Mouse (Mus musculus): ENCODE data around the gene Casz1. TPM values are rescaled to one million over a fixed set of nuclear protein-coding genes. Genes with fewer than 3 reads are reported as not detected.

Casz1 gene
- total and polyA plus RNA-seq, 3 experiments = 0.02 to 0.27 TPM; not detected in 1

GRCm38 (mm10) chr4:148878192-148878983, 74.2 kb downstream of the Casz1 start:
- H3K36me3 ChIP-seq (replicated peaks) = no peaks in the 10 kb centered on the region

GRCm38 (mm10) chr4:148878984-148879610, 74.9 kb downstream of the Casz1 start:
- peaks cover 36% of the 10 kb centered on the region for H3K27me3 ChIP-seq (ENCODE audit: insufficient read depth, low read length)
- DNase-seq (ENCODE audit: low spot score) (no peak), ATAC-seq (ENCODE audit: extremely low read depth, insufficient number of reproducible peaks, low FRiP score, poor library complexity, severe bottlenecking) (peak; percentile 40; the same call in 1 of the 2 replicates)
- TF ChIP-seq TAL1 (conservative IDR thresholded peaks at IDR 0.05; ENCODE audit: low read depth, low read length) (no peak), CTCF (IDR thresholded peaks at IDR 0.05; ENCODE audit: low read depth, low read length) (no peak), GATA1 (IDR thresholded peaks at IDR 0.05; ENCODE audit: borderline replicate concordance, low read length) (no peak), GATA2 (IDR thresholded peaks at IDR 0.05; ENCODE audit: borderline replicate concordance, low read depth, low read length) (no peak), POLR2AphosphoS5 (IDR thresholded peaks at IDR 0.05; ENCODE audit: insufficient replicate concordance, low read depth, low read length) (no peak)
- H3K4me3 ChIP-seq (ENCODE audit: low read depth, low read length) = no peak overlapping the region
- no peaks in the 10 kb centered on the region for H3K36me3 ChIP-seq (replicated peaks)
- H3K9me3 ChIP-seq (replicated peaks) = no peaks in the 10 kb centered on the region
- H3K4me1 ChIP-seq (ENCODE audit: insufficient read depth, low read depth, low read length) = peaks cover 13% of the 10 kb centered on the region

More at GRCm38 (mm10) chr4:148878192-148878983, 74.2 kb downstream of the Casz1 start:
- DNase-seq (ENCODE audit: low spot score) (no peak), ATAC-seq (ENCODE audit: extremely low read depth, insufficient number of reproducible peaks, low FRiP score, poor library complexity, severe bottlenecking) (no peak)
- Histone ChIP-seq H3K4me1 (ENCODE audit: insufficient read depth, low read depth, low read length) (peaks cover 13% of the 10 kb centered on the region), H3K27me3 (ENCODE audit: insufficient read depth, low read length) (peaks cover 40% of the 10 kb centered on the region), H3K4me3 (ENCODE audit: low read depth, low read length) (no peak overlapping the region), H3K9me3 (replicated peaks) (no peaks in the 10 kb centered on the region)
- TF ChIP-seq POLR2AphosphoS5 (IDR thresholded peaks at IDR 0.05; ENCODE audit: insufficient replicate concordance, low read depth, low read length) (no peak), GATA1 (IDR thresholded peaks at IDR 0.05; ENCODE audit: borderline replicate concordance, low read length) (no peak), CTCF (IDR thresholded peaks at IDR 0.05; ENCODE audit: low read depth, low read length) (no peak), TAL1 (conservative IDR thresholded peaks at IDR 0.05; ENCODE audit: low read depth, low read length) (no peak), GATA2 (IDR thresholded peaks at IDR 0.05; ENCODE audit: borderline replicate concordance, low read depth, low read length) (no peak)

- DNase-seq (ENCODE audit: low spot score) (no peak), ATAC-seq (ENCODE audit: extremely low read depth, insufficient number of reproducible peaks, low FRiP score, poor library complexity, severe bottlenecking) (no peak)
- Histone ChIP-seq H3K4me3 (ENCODE audit: low read depth, low read length) (no peak overlapping the region), H3K9me3 (replicated peaks) (no peaks in the 10 kb centered on the region), H3K4me1 (ENCODE audit: insufficient read depth, low read depth, low read length) (peaks cover 13% of the 10 kb centered on the region), H3K27me3 (ENCODE audit: insufficient read depth, low read length) (peaks cover 40% of the 10 kb centered on the region), H3K36me3 (replicated peaks) (no peaks in the 10 kb centered on the region)
- TF ChIP-seq GATA2 (IDR thresholded peaks at IDR 0.05; ENCODE audit: borderline replicate concordance, low read depth, low read length) (no peak), POLR2AphosphoS5 (IDR thresholded peaks at IDR 0.05; ENCODE audit: insufficient replicate concordance, low read depth, low read length) (no peak), GATA1 (IDR thresholded peaks at IDR 0.05; ENCODE audit: borderline replicate concordance, low read length) (no peak), CTCF (IDR thresholded peaks at IDR 0.05; ENCODE audit: low read depth, low read length) (no peak), TAL1 (conservative IDR thresholded peaks at IDR 0.05; ENCODE audit: low read depth, low read length) (no peak)
Measured at GRCm38 (mm10) chr4:148879631-148880030, 75.4 kb downstream of the Casz1 start.

GRCm38 (mm10) chr4:148881001-148881669, 76.9 kb downstream of the Casz1 start:
- Histone ChIP-seq H3K4me1 (ENCODE audit: insufficient read depth, low read depth, low read length) (peaks cover 13% of the 10 kb centered on the region), H3K9me3 (replicated peaks) (no peaks in the 10 kb centered on the region), H3K27me3 (ENCODE audit: insufficient read depth, low read length) (peaks cover 44% of the 10 kb centered on the region), H3K4me3 (ENCODE audit: low read depth, low read length) (no peak overlapping the region), H3K36me3 (replicated peaks) (no peaks in the 10 kb centered on the region)
- TF ChIP-seq GATA2 (IDR thresholded peaks at IDR 0.05; ENCODE audit: borderline replicate concordance, low read depth, low read length) = no peak
- no peak for TF ChIP-seq TAL1 (conservative IDR thresholded peaks at IDR 0.05; ENCODE audit: low read depth, low read length)
- TF ChIP-seq CTCF (IDR thresholded peaks at IDR 0.05; ENCODE audit: low read depth, low read length) = no peak
- no peak for TF ChIP-seq POLR2AphosphoS5 (IDR thresholded peaks at IDR 0.05; ENCODE audit: insufficient replicate concordance, low read depth, low read length)
- TF ChIP-seq GATA1 (IDR thresholded peaks at IDR 0.05; ENCODE audit: borderline replicate concordance, low read length) = no peak
- DNase-seq (ENCODE audit: low spot score) (no peak), ATAC-seq (ENCODE audit: extremely low read depth, insufficient number of reproducible peaks, low FRiP score, poor library complexity, severe bottlenecking) (no peak)

- H3K4me1 ChIP-seq (ENCODE audit: insufficient read depth, low read depth, low read length) = peaks cover 13% of the 10 kb centered on the region
- H3K4me3 ChIP-seq (ENCODE audit: low read depth, low read length) = no peak overlapping the region
- no peak for TF ChIP-seq TAL1 (conservative IDR thresholded peaks at IDR 0.05; ENCODE audit: low read depth, low read length)
- TF ChIP-seq GATA1 (IDR thresholded peaks at IDR 0.05; ENCODE audit: borderline replicate concordance, low read length) = no peak
- TF ChIP-seq GATA2 (IDR thresholded peaks at IDR 0.05; ENCODE audit: borderline replicate concordance, low read depth, low read length) = no peak
- no peak for TF ChIP-seq POLR2AphosphoS5 (IDR thresholded peaks at IDR 0.05; ENCODE audit: insufficient replicate concordance, low read depth, low read length)
- TF ChIP-seq CTCF (IDR thresholded peaks at IDR 0.05; ENCODE audit: low read depth, low read length) = no peak
- no peaks in the 10 kb centered on the region for H3K9me3 ChIP-seq (replicated peaks)
- DNase-seq (ENCODE audit: low spot score) (no peak), ATAC-seq (ENCODE audit: extremely low read depth, insufficient number of reproducible peaks, low FRiP score, poor library complexity, severe bottlenecking) (no peak)
- H3K36me3 ChIP-seq (replicated peaks) = no peaks in the 10 kb centered on the region
- peaks cover 45% of the 10 kb centered on the region for H3K27me3 ChIP-seq (ENCODE audit: insufficient read depth, low read length)
Measured at GRCm38 (mm10) chr4:148881838-148882237, 77.6 kb downstream of the Casz1 start.
